Mouse (Mus musculus) ES-E14 (cell line): Measurements from ENCODE around the gene Fhit.

Source experiments
- CHD2 ChIP-seq: IDR thresholded peaks from 2 replicates; pipeline ENCODE4 v1.6.1; 2014; ENCODE audit warnings: mild to moderate bottlenecking, low read depth, low read length, inconsistent platforms
- HCFC1 ChIP-seq: IDR thresholded peaks from 2 replicates; pipeline ENCODE4 v1.6.1; 2012; ENCODE audit warnings: low read length, inconsistent platforms, borderline replicate concordance; ENCODE audit not compliant: insufficient read depth
- MAFK ChIP-seq: IDR thresholded peaks from 2 replicates; pipeline ENCODE4 v1.6.1; 2014; ENCODE audit warnings: mild to moderate bottlenecking, low read depth, low read length, inconsistent platforms; ENCODE audit not compliant: insufficient read depth
- ZC3H11A ChIP-seq: IDR thresholded peaks from 2 replicates; pipeline ENCODE4 v1.6.1; 2012; ENCODE audit warnings: low read depth, mild to moderate bottlenecking, inconsistent platforms, low read length, borderline replicate concordance
- ZNF384 ChIP-seq: IDR thresholded peaks from 2 replicates; pipeline ENCODE4 v1.6.1; 2012; ENCODE audit warnings: low read depth, low read length, inconsistent platforms

DNA sequence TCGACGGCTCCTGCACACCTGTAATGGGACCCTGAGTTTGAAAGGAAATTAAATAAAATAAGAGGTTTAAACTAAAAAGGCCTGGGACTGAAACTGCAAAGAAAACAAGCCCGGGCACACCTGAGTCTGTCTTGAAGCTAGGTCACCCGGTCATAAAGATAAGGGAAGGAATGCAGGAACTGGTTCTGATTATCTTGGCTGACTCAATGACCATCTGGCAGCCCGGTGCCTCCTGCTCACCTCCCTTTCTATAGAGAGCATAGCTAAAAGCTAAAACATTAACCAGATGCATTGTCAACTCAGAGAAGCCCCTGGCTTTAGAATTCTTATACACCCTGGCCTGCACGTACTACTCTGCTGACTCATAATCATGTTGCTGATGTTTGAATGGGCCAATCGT, 1032.7 kb downstream of the Fhit start:
- TF ChIP-seq ZNF384 (no peak), MAFK (no peak), CHD2 (no peak), HCFC1 (no peak), ZC3H11A (no peak)
